Mouse (Mus musculus): Measurements from ENCODE around the gene Arid2. TPM values are rescaled to one million over a fixed set of nuclear protein-coding genes. Genes with fewer than 3 reads are reported as not detected.

The Arid2 gene
- total and polyA plus RNA-seq, 3 experiments, result 11.9 to 14.1 (median 13.3) TPM

- Histone ChIP-seq H3K27ac (ENCODE audit: insufficient read depth, low read depth) (no peak overlapping the region), H3K36me3 (replicated peaks in 1 of 2; ENCODE audit: control insufficient read depth in 1 of 2, insufficient read depth in 1 of 2, low read length in 1 of 2) (peaks cover 40 to 74% of the 10 kb centered on the region in 2 experiments), H3K4me2 (ENCODE audit: insufficient read depth, low read depth, poor library complexity, severe bottlenecking) (no peak overlapping the region), H3K79me2 (replicated peaks; ENCODE audit: control insufficient read depth, extremely low read depth, insufficient read depth, poor library complexity, severe bottlenecking) (0 out of 2 replicates have a peak, but pooled peaks cover 3% of the 10 kb centered on the region), H3K9me3 (replicated peaks; ENCODE audit: low read length) (no peaks in the 10 kb centered on the region), H3K4me3 (replicated peaks in 1 of 3; ENCODE audit: low read depth in 2 of 3, low read length in 2 of 3, poor library complexity in 1 of 3) (no peak overlapping the region), H3K27me3 (replicated peaks) (no peaks in the 10 kb centered on the region), H3K4me1 (ENCODE audit: control insufficient read depth in 1 of 2, insufficient read depth in 2 of 2) (no peaks in the 10 kb centered on the region), H3K9ac (ENCODE audit: insufficient read depth, low read depth) (no peak overlapping the region)
- dilution Hi-C loops (cut with MboI; ENCODE audit: extremely low pct_ligation_motif_present, extremely low pct_unique_long_range_greater_than_20kb, low sequenced_read_pairs) (no loop called here), in situ Hi-C loops (cut with MboI; ENCODE audit: low pct_ligation_motif_present, low pct_unique_long_range_greater_than_20kb, low sequenced_read_pairs) (no loop called here)
- no peak for TF ChIP-seq KAT2A (IDR thresholded peaks at IDR 0.05; ENCODE audit: insufficient replicate concordance, low read length)
- TF ChIP-seq TBP (conservative IDR thresholded peaks at IDR 0.05; ENCODE audit: low read depth, low read length), result no peak
- TF ChIP-seq EP300 (IDR thresholded peaks at IDR 0.05; ENCODE audit: low read length), result no peak
- DNase-seq (ENCODE audit: extremely low read depth), result no peak
Observed at GRCm38 (mm10) chr15:96358871-96359270, 71.6 kb downstream of the Arid2 start.

- H3K27me3 ChIP-seq (replicated peaks), result no peaks in the 10 kb centered on the region
- no peak for TF ChIP-seq NRF1 (IDR thresholded peaks at IDR 0.05; ENCODE audit: low read depth, low read length)
- TF ChIP-seq BHLHE40 (IDR thresholded peaks at IDR 0.05; ENCODE audit: low read depth, low read length), result no peak
- no peak for TF ChIP-seq RCOR1 (conservative IDR thresholded peaks at IDR 0.05; ENCODE audit: low read depth, low read length)
- TF ChIP-seq MAX (IDR thresholded peaks at IDR 0.05; ENCODE audit: low read length), result no peak
- no peak for TF ChIP-seq USF2 (conservative IDR thresholded peaks at IDR 0.05; ENCODE audit: low read depth, low read length)
- TF ChIP-seq ELF1 (IDR thresholded peaks at IDR 0.05; ENCODE audit: low read depth, low read length), result no peak
- DNase-seq (ENCODE audit: extremely low read depth), result no peak
- H3K4me1 ChIP-seq (ENCODE audit: control insufficient read depth in 1 of 2, insufficient read depth in 2 of 2), result no peaks in the 10 kb centered on the region
- no peak overlapping the region for H3K27ac ChIP-seq (ENCODE audit: insufficient read depth, low read depth)
- no peak overlapping the region for H3K9ac ChIP-seq (ENCODE audit: insufficient read depth, low read depth)
- peaks cover 48 to 81% of the 10 kb centered on the region in 2 experiments for H3K36me3 ChIP-seq (replicated peaks in 1 of 2; ENCODE audit: control insufficient read depth in 1 of 2, insufficient read depth in 1 of 2, low read length in 1 of 2)
- no peaks in the 10 kb centered on the region for H3K9me3 ChIP-seq (replicated peaks; ENCODE audit: low read length)
- H3K4me3 ChIP-seq (replicated peaks in 1 of 3; ENCODE audit: low read depth in 2 of 3, low read length in 2 of 3, poor library complexity in 1 of 3), result no peak overlapping the region
- dilution Hi-C loops (cut with MboI; ENCODE audit: extremely low pct_ligation_motif_present, extremely low pct_unique_long_range_greater_than_20kb, low sequenced_read_pairs), result no loop called here
- 0 out of 2 replicates have a peak, but pooled peaks cover 3% of the 10 kb centered on the region for H3K79me2 ChIP-seq (replicated peaks; ENCODE audit: control insufficient read depth, extremely low read depth, insufficient read depth, poor library complexity, severe bottlenecking)
- in situ Hi-C loops (cut with MboI; ENCODE audit: low pct_ligation_motif_present, low pct_unique_long_range_greater_than_20kb, low sequenced_read_pairs), result no loop called here
- H3K4me2 ChIP-seq (ENCODE audit: insufficient read depth, low read depth, poor library complexity, severe bottlenecking), result no peak overlapping the region
Observed at GRCm38 (mm10) chr15:96360614-96361013, 73.3 kb downstream of the Arid2 start.

GRCm38 (mm10) chr15:96365351-96365750 is 78.0 kb downstream of the Arid2 start:
- no peaks in the 10 kb centered on the region for H3K9me3 ChIP-seq (replicated peaks; ENCODE audit: low read length)
- dilution Hi-C loops (cut with MboI; ENCODE audit: extremely low pct_ligation_motif_present, extremely low pct_unique_long_range_greater_than_20kb, low sequenced_read_pairs) (no loop called here), in situ Hi-C loops (cut with MboI; ENCODE audit: low pct_ligation_motif_present, low pct_unique_long_range_greater_than_20kb, low sequenced_read_pairs) (no loop called here)
- H3K4me1 ChIP-seq (ENCODE audit: control insufficient read depth in 1 of 2, insufficient read depth in 2 of 2), result no peaks in the 10 kb centered on the region
- no peak overlapping the region for H3K9ac ChIP-seq (ENCODE audit: insufficient read depth, low read depth)
- no peak for DNase-seq (ENCODE audit: extremely low read depth)
- no peak overlapping the region for H3K4me2 ChIP-seq (ENCODE audit: insufficient read depth, low read depth, poor library complexity, severe bottlenecking)
- H3K4me3 ChIP-seq (replicated peaks in 1 of 3; ENCODE audit: low read depth in 2 of 3, low read length in 2 of 3, poor library complexity in 1 of 3), result no peak overlapping the region
- TF ChIP-seq MXI1 (IDR thresholded peaks at IDR 0.05; ENCODE audit: low read depth, low read length) (no peak), POLR2A (IDR thresholded peaks at IDR 0.05; ENCODE audit: low read depth, low read length) (no peak), ZMIZ1 (IDR thresholded peaks at IDR 0.05; ENCODE audit: low read depth, low read length) (no peak), HCFC1 (IDR thresholded peaks at IDR 0.05; ENCODE audit: low read depth, low read length) (no peak), JUN (IDR thresholded peaks at IDR 0.05; ENCODE audit: insufficient read depth, low read depth, low read length) (no peak), MAX (IDR thresholded peaks at IDR 0.05; ENCODE audit: low read length) (no peak), TCF12 (IDR thresholded peaks at IDR 0.05; ENCODE audit: low read depth, low read length) (no peak), CTCF (conservative IDR thresholded peaks at IDR 0.05 in 1 of 2, IDR thresholded peaks at IDR 0.05 in 1 of 2; ENCODE audit: low read depth in 2 of 2, low read length in 2 of 2) (no peak), IRF4 (IDR thresholded peaks at IDR 0.05; ENCODE audit: low read depth, low read length) (no peak), ETS1 (conservative IDR thresholded peaks at IDR 0.05; ENCODE audit: low read depth, low read length) (no peak), NRF1 (IDR thresholded peaks at IDR 0.05; ENCODE audit: low read depth, low read length) (no peak), TBP (conservative IDR thresholded peaks at IDR 0.05; ENCODE audit: low read depth, low read length) (no peak), JUND (conservative IDR thresholded peaks at IDR 0.05; ENCODE audit: low read depth, low read length) (no peak), USF2 (conservative IDR thresholded peaks at IDR 0.05; ENCODE audit: low read depth, low read length) (no peak)
- no peaks in the 10 kb centered on the region for H3K79me2 ChIP-seq (replicated peaks; ENCODE audit: control insufficient read depth, extremely low read depth, insufficient read depth, poor library complexity, severe bottlenecking)
- H3K27ac ChIP-seq (ENCODE audit: insufficient read depth, low read depth), result no peak overlapping the region
- no peaks in the 10 kb centered on the region for H3K27me3 ChIP-seq (replicated peaks)
- H3K36me3 ChIP-seq (replicated peaks in 1 of 2; ENCODE audit: control insufficient read depth in 1 of 2, insufficient read depth in 1 of 2, low read length in 1 of 2), result peaks cover 63 to 91% of the 10 kb centered on the region in 2 experiments
